Mouse (Mus musculus) cerebellum, adult 2 months (tissue): Measurements from ENCODE around the gene Plch1.

Source experiments
- CTCF ChIP-seq: fragments of 200-500 bp; IDR thresholded peaks from 2 replicates; pipeline ENCODE4 v1.5.1; 2011; ENCODE audit warnings: low read depth, mild to moderate bottlenecking, control low read depth, low read length, moderate library complexity, borderline replicate concordance; ENCODE audit not compliant: insufficient read depth
- POLR2A ChIP-seq: fragments of 200-500 bp; IDR thresholded peaks from 2 replicates; pipeline ENCODE4 v1.6.1; 2011; ENCODE audit warnings: low read length, control low read depth, borderline replicate concordance; ENCODE audit not compliant: insufficient read depth

DNA sequence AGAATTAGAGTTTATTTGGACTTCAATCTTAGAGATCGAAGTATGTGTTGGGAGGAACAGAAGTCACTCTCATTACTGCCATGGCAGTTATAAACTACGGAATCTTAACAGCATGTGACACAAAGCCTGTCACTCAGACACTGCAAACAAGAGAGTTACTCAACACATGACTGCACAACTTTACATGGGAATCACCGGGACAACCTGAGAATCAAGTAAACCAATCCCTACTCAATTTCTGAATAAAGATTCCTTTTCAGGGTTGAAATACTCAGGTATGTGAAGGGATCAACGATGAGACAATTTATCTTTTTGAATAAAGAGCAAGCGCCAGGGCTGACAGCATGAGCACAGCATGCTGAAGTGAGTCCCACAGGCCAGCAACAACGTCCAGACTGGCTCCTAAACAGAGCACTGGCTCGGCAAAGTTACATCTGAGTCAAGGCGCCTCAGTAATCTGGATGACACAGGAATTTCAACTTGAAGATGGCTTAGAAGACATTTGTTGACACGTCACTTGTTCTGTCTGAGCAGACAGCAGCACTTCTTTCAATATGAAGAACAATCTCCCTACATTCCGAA, 49.4 kb downstream of the Plch1 start:
- TF ChIP-seq POLR2A (no peak), CTCF (no peak)
